Mouse (Mus musculus) kidney, adult 8-10 months (tissue): ENCODE results near the gene Lrrc28.

Source experiments
- DNase-seq, 2 experiments: peaks; one replicate each; pipeline ENCODE4 v3.0.0; 2022

Gene Lrrc28

GRCm38 (mm10) chr7:67644291-67644690, 777 bp downstream of the Lrrc28 start:
- DNase-seq, result no peak

- DNase-seq, result no peak
Observed at GRCm38 (mm10) chr7:67642955-67643354, 2.1 kb downstream of the Lrrc28 start.

GRCm38 (mm10) chr7:67639006-67639405, 6.1 kb downstream of the Lrrc28 start:
- no peak for DNase-seq

- DNase-seq, result no peak
Observed at GRCm38 (mm10) chr7:67636161-67636560, 8.9 kb downstream of the Lrrc28 start.

GRCm38 (mm10) chr7:67634210-67634609, 10.9 kb downstream of the Lrrc28 start:
- DNase-seq, result peak; percentile 52 to 72

- no peak for DNase-seq
Observed at GRCm38 (mm10) chr7:67632380-67632779, 12.7 kb downstream of the Lrrc28 start.

GRCm38 (mm10) chr7:67630817-67631216, 14.3 kb downstream of the Lrrc28 start:
- DNase-seq, result peak; percentile 64 to 83

GRCm38 (mm10) chr7:67629681-67630080, 15.4 kb downstream of the Lrrc28 start:
- no peak for DNase-seq

- no peak for DNase-seq
Observed at GRCm38 (mm10) chr7:67626671-67627070, 18.4 kb downstream of the Lrrc28 start.

- DNase-seq, result no peak
Observed at GRCm38 (mm10) chr7:67622151-67622550, 22.9 kb downstream of the Lrrc28 start.

GRCm38 (mm10) chr7:67619836-67620235, 25.2 kb downstream of the Lrrc28 start:
- DNase-seq, result no peak

GRCm38 (mm10) chr7:67618316-67618715, 26.8 kb downstream of the Lrrc28 start:
- no peak for DNase-seq

GRCm38 (mm10) chr7:67617646-67618045, 27.4 kb downstream of the Lrrc28 start:
- DNase-seq, result no peak

GRCm38 (mm10) chr7:67616890-67617289, 28.2 kb downstream of the Lrrc28 start:
- DNase-seq, result no peak

- no peak for DNase-seq
Observed at GRCm38 (mm10) chr7:67614464-67614861, 30.6 kb downstream of the Lrrc28 start.

GRCm38 (mm10) chr7:67613795-67614463, 31.1 kb downstream of the Lrrc28 start:
- DNase-seq, result no peak

- no peak for DNase-seq
Observed at GRCm38 (mm10) chr7:67608348-67609024, 36.6 kb downstream of the Lrrc28 start.

- DNase-seq, result no peak
Observed at GRCm38 (mm10) chr7:67607669-67608347, 37.3 kb downstream of the Lrrc28 start.

- no peak for DNase-seq
Observed at GRCm38 (mm10) chr7:67606250-67606649, 38.8 kb downstream of the Lrrc28 start.

- DNase-seq, result no peak
Observed at GRCm38 (mm10) chr7:67605114-67605513, 40.0 kb downstream of the Lrrc28 start.

GRCm38 (mm10) chr7:67598050-67598449, 47.0 kb downstream of the Lrrc28 start:
- DNase-seq, result peak; percentile 58 to 59

GRCm38 (mm10) chr7:67596961-67597360, 48.1 kb downstream of the Lrrc28 start:
- no peak for DNase-seq

GRCm38 (mm10) chr7:67596322-67596721, 48.7 kb downstream of the Lrrc28 start:
- DNase-seq, result no peak

- DNase-seq, result no peak
Observed at GRCm38 (mm10) chr7:67593902-67594301, 51.2 kb downstream of the Lrrc28 start.
